Mouse (Mus musculus): ENCODE data around the gene Gsx1. TPM values are rescaled to one million over a fixed set of nuclear protein-coding genes. Genes with fewer than 3 reads are reported as not detected.

The Gsx1 gene
- polyA plus RNA-seq (2017; shearing (Covaris generic)), result not detected

DNA sequence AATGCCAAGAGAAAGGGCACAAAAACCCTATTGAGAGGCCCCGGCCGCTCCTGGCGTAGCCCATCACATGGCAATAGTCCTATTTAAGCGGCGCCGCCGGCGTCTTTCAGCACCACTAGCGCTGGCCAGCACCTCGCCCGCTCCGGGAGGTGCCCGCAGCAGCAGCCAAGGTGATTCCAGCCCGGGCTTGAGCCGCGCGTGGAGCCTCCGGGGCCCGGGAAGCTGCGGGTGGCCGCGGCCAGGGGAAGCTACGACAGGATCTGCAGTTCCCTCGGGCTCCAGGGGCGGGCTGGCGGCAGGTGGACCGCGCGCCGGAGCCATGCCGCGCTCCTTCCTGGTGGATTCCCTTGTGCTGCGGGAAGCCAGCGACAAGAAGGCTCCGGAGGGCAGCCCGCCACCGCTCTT is at the start of gene Gsx1:
TSS of gene Gsx1 (plus strand) at position 126 of the 405 bp plus-strand sequence.

Other genes with a start within 250 kb of the Gsx1 start
- gene Gtf3a, start 240.0 kb upstream of the Gsx1 start, polyA plus RNA-seq (2017; shearing (Covaris generic)), result 24.0 TPM
- 43.9 TPM for gene Mtif3, start 224.9 kb upstream of the Gsx1 start, polyA plus RNA-seq (2017; shearing (Covaris generic))
- 34.2 TPM for gene Lnx2, start 112.1 kb upstream of the Gsx1 start, polyA plus RNA-seq (2017; shearing (Covaris generic))
- gene Polr1d, start 111.6 kb upstream of the Gsx1 start, polyA plus RNA-seq (2017; shearing (Covaris generic)), result 182 TPM
- not detected for gene Pdx1, start 81.3 kb downstream of the Gsx1 start, polyA plus RNA-seq (2017; shearing (Covaris generic))
- not detected for gene Cdx2, start 118.6 kb downstream of the Gsx1 start, polyA plus RNA-seq (2017; shearing (Covaris generic))
- gene Urad, start 133.7 kb downstream of the Gsx1 start, polyA plus RNA-seq (2017; shearing (Covaris generic)), result not detected
- gene Flt3, start 211.8 kb downstream of the Gsx1 start, polyA plus RNA-seq (2017; shearing (Covaris generic)), result 0.07 TPM
- gene Pan3, start 241.5 kb downstream of the Gsx1 start, polyA plus RNA-seq (2017; shearing (Covaris generic)), result 40.8 TPM